Mouse (Mus musculus): ENCODE measurements around the gene Arhgap42.

Gene Arhgap42

GRCm38 (mm10) chr9:9238438-9239391 lies at the start of gene Arhgap42:
Gene Arhgap42, minus strand, starts transcription at chr9:9239101.
- peak; percentile 42 to 68 for DNase-seq (ENCODE audit: low spot score in 2 of 2)

DNA sequence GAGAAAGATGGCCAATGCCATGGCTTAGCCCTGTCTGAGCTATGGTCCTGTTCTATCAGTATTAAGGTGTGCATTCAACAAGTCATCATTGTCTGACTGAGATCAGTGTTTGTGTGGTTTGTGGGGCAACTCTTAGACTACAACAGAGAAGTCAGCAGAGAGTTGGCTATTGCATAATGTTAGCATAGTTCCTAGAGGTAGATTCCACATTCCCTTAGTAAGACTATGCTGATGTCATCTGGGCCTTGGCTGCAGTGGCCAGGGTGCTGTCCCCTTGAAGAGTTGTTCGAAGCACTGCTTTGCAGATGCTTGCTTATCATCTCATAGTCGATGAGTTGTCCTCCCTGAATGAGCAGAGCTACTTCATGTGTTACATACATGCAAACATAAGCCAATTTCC lies 49.2 kb upstream of the Arhgap42 start:
- no peak for DNase-seq (ENCODE audit: low spot score in 2 of 2)

DNA sequence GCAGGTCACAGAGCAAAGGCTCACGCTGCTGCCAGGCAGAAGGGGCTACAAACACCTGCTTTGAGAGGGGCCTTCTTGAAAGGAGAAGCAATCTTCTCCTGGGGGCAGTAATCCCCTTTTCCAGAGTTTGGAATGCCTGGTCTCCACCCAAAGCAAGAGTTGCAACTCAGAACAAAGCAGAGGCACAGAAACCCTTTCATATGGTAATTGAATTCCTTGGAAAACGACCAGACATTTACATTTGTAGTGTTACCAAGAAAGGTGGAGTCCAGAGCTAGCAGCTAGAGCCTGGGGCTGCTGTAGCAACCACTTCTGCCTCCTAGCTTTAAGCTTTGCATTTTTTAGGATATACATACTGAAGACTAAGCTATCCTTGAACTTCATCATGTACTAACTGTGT lies 30.4 kb upstream of the Arhgap42 start:
- DNase-seq (ENCODE audit: low spot score in 2 of 2), result no peak

DNA sequence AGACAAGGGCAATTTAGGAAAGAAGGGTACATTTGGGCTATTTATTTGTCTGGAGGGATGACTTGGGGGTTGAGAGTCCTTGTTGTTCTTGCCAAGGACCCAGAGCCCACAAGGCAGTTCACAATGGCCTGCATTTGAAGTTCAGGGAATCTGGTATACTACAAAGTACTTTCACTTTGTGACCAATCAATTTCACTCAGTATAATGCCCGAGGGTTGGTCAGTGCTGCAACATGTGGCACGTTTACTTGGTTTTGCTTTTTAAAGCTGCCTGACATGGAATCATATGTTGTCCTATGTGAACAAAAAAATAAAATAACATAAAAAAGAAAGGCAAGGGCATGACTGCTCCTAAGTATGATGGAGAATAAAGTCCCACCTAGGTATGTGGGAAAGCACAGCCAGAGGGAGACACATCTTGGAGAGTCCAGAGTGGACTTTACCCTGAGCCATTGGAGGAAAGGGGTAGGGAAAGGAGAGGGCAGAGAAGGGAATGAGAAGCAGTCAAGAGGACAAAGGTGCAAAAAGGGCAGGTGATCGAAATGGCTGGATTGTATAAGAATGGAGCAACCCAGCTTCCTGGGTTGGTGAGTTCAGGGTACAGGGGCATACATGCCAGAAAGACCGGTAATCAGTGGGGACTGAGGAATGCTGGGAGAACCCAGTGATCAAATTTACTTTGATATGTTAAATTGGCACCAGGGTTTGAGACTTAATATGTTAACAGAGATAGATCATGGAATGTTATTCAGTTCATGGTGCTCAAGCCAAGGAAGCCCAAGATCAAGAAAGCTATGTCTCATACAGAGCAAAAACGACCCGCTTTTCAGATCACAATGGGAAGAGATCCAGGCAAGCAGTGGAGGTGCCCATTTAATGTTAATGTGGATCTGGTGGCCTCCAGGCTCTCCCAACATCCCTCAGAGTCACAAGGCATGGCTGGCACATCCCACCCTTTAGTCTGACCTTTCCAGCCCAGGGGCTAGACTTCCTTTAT lies 29.0 kb upstream of the Arhgap42 start:
- no peak for DNase-seq (ENCODE audit: low spot score in 2 of 2)

DNA sequence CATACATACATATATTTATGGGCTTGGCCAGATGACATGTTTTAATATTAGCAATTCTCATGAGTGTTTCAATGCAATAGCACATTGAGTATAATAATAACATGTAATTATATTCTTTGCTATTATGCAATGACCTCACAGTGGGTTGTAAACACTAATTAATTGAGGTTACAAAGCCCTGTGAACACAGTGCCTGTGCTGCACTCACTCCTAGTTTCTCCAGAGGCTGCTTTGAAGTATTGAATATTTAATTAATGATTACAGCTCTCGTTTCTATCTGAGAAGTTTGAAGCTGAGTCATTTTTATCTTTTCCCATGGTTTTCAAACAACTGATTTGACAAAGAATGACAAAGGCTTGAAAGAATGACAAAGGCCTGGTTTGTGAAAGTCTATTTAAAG lies 24.6 kb upstream of the Arhgap42 start:
- DNase-seq (ENCODE audit: low spot score in 2 of 2), result no peak

DNA sequence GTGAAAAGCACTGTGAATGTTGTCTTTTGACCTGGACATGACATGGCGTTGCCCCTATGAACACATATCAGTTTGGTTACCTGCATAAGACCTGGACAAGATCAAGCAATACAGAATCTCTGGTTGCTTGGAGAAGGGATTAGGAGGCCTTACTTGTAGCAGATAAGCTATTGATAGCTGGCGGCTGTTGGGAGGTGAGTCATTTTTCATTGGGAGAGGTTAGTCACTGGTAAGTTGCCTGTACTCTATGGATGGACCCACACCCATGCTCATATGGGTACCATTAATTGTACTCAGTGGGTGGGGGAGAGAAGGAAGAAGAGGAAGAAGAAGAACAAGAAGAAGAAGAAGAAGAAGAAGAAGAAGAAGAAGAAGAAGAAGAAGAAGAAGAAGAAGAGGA lies 23.6 kb upstream of the Arhgap42 start:
- DNase-seq (ENCODE audit: low spot score in 2 of 2), result no peak

DNA sequence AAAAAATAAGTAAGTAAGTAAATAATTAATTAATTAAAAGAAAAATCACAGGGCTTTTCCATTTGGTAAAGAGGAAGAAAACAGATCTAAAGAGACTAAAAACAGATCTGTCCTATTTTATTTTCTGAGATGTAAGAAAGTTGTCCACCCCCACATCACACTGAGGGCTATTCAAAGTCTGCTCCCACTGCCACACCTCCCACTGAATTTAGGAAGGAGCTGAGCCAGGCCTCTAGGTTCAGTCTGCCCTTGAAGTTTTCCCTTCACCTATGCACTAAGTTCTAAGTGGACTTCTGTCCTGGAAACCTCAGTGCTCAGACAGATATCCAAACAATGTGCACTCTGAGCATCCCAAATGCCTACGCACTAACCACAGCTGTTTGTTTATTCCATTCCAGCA lies 15.9 kb upstream of the Arhgap42 start:
- DNase-seq (ENCODE audit: low spot score in 2 of 2), result peak; percentile 17 to 20

- no peak for DNase-seq (ENCODE audit: low spot score in 2 of 2)
These were observed 9.6 kb upstream of the Arhgap42 start for GRCm38 (mm10) chr9:9248529-9248928.

- no peak for DNase-seq (ENCODE audit: low spot score in 2 of 2)
These were observed 7.1 kb upstream of the Arhgap42 start for GRCm38 (mm10) chr9:9245994-9246393.

DNA sequence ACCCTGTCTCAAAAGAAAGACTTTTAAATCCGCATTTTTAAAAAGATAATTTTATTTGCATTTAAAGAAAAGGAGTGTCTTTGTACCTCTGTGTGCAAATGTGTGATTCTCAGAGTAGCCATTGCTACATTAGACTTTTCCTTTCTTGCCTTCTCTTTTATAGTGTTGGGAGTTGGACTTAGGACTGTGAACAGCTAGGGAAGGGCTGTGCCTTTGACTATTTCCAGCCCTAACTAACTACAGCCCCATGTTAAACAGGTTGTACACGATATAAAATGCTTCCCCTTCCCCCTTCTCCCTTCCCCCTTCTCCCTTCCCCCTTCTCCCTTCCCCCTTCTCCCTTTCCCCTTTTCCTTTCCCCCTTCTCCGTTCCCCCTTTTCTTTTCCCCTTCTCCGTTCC lies 4.9 kb upstream of the Arhgap42 start:
- DNase-seq (ENCODE audit: low spot score in 2 of 2), result no peak

DNA sequence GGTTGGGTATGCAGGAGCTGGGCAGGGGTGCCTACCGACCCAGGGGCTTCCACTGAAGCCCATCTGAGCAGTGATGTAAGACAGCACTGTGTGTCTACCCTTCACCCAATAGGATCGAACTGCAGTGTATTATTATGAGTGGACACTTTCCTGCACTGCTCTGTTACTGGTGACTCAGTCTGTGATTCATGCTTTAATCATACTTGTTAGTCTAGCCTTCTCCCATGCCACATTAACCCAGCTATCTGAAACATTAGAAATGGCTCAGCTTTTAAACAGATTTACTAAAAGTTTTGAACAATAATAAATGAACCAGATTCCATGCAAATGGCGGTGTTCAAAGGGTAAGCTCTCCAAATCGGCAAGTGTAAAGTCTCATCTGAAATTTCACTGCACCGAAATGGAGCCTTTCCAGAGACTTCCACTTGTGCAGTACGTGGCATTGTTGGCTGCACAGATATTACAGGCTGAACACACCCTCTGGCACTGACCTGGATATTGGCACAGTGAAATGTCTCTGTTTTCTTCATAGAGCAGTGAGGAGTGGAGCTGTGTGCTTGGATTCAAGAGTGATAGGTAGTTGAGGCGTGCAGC lies 2.4 kb upstream of the Arhgap42 start:
- no peak for DNase-seq (ENCODE audit: low spot score in 2 of 2)

DNA sequence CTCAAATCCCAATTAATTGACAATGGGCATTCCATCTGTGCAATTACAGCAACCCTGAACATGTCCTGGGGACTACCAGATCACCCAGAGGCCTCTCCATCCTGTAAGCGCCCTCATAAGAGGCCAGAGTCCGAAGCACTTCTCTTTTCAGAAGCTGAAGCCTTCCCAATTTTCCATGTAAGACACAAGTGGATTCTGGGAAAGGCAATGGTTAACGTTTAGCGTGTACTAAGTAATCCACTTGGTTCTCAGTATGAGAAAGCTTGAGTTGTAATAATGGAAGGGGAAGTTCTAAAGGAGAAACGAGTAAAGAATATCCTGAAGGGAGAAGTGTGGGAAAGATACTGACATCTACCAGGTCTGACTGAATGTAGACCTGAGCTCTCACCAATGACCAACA lies 1.4 kb downstream of the Arhgap42 start:
- DNase-seq (ENCODE audit: low spot score in 2 of 2), result no peak

DNA sequence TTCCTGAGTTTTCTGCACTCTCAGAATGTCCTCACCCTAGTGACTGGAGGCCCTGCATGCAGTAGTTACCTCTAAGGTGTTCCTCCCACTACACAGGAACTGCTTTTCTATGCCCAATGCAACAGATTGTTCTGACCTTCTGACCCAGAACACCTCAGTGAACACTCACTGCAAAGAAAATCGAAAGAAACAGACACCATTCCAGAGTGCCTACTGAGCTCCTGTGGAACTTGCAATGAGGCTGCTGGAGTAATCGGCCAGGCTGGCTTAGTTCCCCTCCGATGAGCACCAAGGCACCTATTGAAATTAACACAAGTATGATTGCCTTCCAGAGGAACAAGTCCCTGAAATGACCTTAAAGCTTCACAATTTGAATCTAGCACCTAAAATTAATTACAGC lies 9.2 kb downstream of the Arhgap42 start:
- DNase-seq (ENCODE audit: low spot score in 2 of 2), result no peak

DNA sequence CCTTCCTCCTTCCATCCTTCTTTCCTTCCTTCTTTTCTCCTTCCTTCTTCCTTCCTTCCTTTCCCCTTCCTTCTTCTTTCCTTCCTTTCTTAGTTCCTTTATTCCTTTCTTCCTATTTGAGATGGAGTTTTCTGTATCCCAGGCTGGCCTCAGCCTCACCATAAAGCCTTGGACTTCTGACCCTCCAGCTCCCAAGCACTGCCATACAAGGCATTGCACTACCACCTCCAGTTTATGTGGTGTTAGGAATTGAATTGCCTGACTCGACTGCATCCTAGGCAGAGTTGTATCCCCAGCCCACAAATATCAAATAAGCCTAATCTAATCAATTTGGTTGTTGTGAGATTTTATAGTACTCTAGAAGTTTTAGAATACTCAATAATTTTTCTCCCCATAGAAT lies 14.1 kb downstream of the Arhgap42 start:
- no peak for DNase-seq (ENCODE audit: low spot score in 2 of 2)

- DNase-seq (ENCODE audit: low spot score in 2 of 2), result no peak
These were observed 15.5 kb downstream of the Arhgap42 start for GRCm38 (mm10) chr9:9223384-9223783.

GRCm38 (mm10) chr9:9221950-9222486 lies 16.9 kb downstream of the Arhgap42 start:
- DNase-seq (ENCODE audit: low spot score in 2 of 2), result no peak

- no peak for DNase-seq (ENCODE audit: low spot score in 2 of 2)
These were observed 17.7 kb downstream of the Arhgap42 start for GRCm38 (mm10) chr9:9221185-9221584.

GRCm38 (mm10) chr9:9218301-9218700 lies 20.6 kb downstream of the Arhgap42 start:
- DNase-seq (ENCODE audit: low spot score in 2 of 2), result no peak

GRCm38 (mm10) chr9:9214849-9215248 lies 24.1 kb downstream of the Arhgap42 start:
- no peak for DNase-seq (ENCODE audit: low spot score in 2 of 2)

- DNase-seq (ENCODE audit: low spot score in 2 of 2), result no peak
These were observed 24.6 kb downstream of the Arhgap42 start for GRCm38 (mm10) chr9:9214296-9214695.

DNA sequence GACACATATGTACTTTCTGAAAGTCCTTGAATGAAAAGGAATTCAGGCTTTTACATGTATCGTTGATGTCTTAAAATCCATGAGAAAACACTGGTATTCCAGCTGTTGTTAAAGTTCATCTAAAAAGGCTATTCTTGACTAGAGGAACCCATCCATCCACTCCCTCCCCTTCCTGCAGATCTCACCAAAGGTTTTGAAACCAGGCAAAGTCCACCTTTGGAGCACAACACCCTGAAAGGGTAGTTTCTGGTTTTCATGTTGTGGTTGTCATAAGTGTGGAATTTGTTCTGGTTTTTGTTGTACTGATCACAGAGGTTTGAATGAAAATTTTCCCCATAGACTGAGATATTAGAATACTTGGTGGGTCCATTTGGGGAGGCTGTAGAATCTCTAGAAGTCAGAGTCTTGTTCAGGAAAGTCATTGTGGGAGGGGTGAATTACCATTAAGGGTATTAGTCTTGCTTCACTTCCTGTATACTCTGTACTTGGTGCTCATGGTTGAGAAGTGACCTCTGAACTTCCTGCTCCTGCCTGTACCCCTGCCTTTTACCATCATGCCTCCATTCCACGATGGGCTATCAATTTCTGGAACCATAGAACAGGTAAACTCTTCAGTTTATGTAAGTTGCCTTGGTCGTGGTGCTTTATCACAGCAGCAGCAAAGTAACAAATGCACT lies 27.4 kb downstream of the Arhgap42 start:
- no peak for DNase-seq (ENCODE audit: low spot score in 2 of 2)

All from right cerebral cortex, adult 2 months (tissue).